Mouse (Mus musculus) pancreas, adult 10 weeks (tissue): ENCODE results near the gene Unc13d. TPM values are rescaled to one million over a fixed set of nuclear protein-coding genes. Genes with fewer than 3 reads are reported as not detected.

ENCODE experiments used
- polyA plus RNA-seq: library from polyadenylated mRNA; stranded (reverse); fragments of 350-450 nt; fragmentation: Illumina TruSeq; extraction: RNeasy Lipid Tissue Mini Kit (QIAGEN cat#74804); gene quantifications from one replicate; pipeline ENCODE4 v1.2.3, GENCODE M21; 2015; ENCODE audit warnings: low read depth, low replicate concordance; ENCODE audit not compliant: insufficient read depth

Gene Unc13d
- 2.5 TPM for polyA plus RNA-seq

DNA sequence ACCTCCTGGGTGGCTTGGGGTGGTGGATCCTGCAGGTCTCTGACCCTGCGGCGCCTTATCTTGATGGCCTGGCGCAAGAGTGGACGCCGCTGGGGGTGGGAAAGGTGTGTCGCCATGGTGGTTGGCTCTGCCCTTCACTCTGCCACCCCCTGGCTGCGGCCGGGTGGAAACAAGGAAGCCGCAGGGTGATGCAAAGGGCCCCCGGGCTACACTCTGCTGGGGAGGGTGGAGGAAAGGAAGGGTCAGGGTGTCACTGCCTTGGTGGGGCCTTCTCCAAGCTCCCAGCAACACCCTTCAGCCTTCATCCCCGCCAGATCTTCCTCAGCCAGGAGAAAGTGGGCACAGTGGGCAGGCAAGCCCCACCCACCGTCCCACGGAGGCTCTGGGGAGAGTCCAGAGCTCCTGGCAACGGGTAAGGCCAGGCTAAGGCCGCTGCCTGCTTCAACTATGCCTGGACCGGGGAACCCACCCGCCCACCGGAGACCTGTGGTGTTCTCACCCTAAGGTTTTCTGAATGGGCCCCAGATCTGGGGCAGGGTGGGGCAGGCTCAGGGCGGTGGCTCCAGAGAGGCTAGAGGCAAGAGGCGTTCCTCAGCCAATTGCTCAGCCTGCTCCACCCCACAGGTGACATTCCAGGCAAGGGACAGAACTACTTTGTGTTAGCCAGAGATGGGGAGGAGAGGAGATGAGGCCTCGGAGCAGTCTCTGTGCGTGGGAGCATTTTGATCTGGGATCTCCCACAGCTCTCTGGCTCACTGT is at the start of gene Unc13d:
Gene Unc13d (minus strand): TSS at position 516 of the 759 bp plus-strand sequence.

DNA sequence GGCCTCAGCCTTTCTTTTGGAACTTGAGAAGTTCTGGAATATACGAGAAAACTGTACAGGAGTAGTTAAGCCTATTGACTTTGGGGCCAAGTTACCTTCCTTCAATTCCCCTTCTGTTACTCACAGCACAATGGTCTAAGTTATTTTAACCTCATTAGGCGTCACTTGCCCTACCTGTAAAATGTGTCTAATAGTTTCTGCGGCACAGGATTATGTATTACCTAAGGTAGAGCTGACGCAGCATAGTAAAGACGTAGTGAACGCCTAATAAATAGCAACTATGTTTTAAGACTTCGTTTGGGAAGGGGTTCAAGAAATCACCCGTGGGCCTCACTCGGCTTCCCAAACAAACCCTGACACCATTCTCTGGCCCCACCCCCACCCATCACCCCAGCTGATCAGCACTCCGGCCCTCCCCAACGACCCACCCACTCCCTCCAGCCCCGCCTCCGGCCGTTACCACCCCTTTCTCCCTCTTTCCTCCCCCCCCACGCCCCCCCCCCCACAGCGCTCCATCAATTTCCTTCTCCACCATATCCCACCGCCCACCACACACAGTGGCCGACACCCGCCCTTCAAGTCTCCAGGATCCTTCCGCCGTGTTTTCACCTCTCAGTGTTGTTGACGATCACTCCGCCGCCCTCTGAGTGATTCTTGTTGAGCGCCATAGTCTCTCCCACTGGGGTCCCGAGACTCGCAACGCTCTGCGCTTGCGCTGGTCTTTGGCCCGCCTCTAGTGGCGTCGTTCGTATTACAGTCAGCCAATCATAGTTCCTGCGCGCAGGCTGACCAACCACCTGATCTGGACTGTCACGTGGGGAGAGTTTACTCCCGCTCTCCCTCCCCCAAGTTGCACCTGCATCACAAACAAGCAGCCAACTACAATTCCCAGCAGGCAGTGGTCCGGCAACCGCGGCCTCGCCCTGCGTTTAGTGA is 8.8 kb upstream of the Unc13d start, which contains the start of gene Wbp2:
Gene Wbp2 (minus strand): TSS at position 738 of the 936 bp plus-strand sequence.

GRCm38 (mm10) chr11:116030088-116030897 is 47.5 kb downstream of the Unc13d start, which contains the start of gene Unk:
Unk (plus strand) TSS chr11:116030322.

GRCm38 (mm10) chr11:116027756-116028155 is 50.0 kb downstream of the Unc13d start, which contains the start of gene H3f3b:
H3f3b (minus strand) TSS chr11:116027962.

GRCm38 (mm10) chr11:116012262-116012947 is 65.4 kb downstream of the Unc13d start, which contains the start of gene Galk1:
Galk1 (minus strand) TSS chr11:116012719.

Other genes starting within 250 kb of the Unc13d start
- 20.8 TPM for gene Myo15b, start 219.6 kb downstream of the Unc13d start, polyA plus RNA-seq
- 5.6 TPM for gene Smim5, start 178.0 kb downstream of the Unc13d start, polyA plus RNA-seq
- 4.9 TPM for gene Smim6, start 165.9 kb downstream of the Unc13d start, polyA plus RNA-seq
- gene Sap30bp, start 144.7 kb downstream of the Unc13d start, polyA plus RNA-seq, result 4.7 TPM
- gene Recql5, start 144.5 kb downstream of the Unc13d start, polyA plus RNA-seq, result 10.0 TPM
- gene Itgb4, start 103.3 kb downstream of the Unc13d start, polyA plus RNA-seq, result 8.1 TPM
- gene Galk1, start 65.2 kb downstream of the Unc13d start, polyA plus RNA-seq, result 11.8 TPM
- 85.3 TPM for gene H3f3b, start 50.0 kb downstream of the Unc13d start, polyA plus RNA-seq
- gene Unk, start 47.6 kb downstream of the Unc13d start, polyA plus RNA-seq, result 5.1 TPM
- gene Wbp2, start 9.0 kb upstream of the Unc13d start, polyA plus RNA-seq, result 26.2 TPM
- 14.4 TPM for gene Trim47, start 49.2 kb upstream of the Unc13d start, polyA plus RNA-seq
- gene Trim65, start 53.2 kb upstream of the Unc13d start, polyA plus RNA-seq, result 2.2 TPM
- 14.6 TPM for gene Mrpl38, start 60.9 kb upstream of the Unc13d start, polyA plus RNA-seq
- gene Fbf1, start 90.2 kb upstream of the Unc13d start, polyA plus RNA-seq, result 8.8 TPM
- gene Ten1, start 120.9 kb upstream of the Unc13d start, polyA plus RNA-seq, result 7.9 TPM
- 15.4 TPM for gene Acox1, start 121.1 kb upstream of the Unc13d start, polyA plus RNA-seq
- 1.1 TPM for gene Evpl, start 160.1 kb upstream of the Unc13d start, polyA plus RNA-seq
- 30.8 TPM for gene Srp68, start 196.3 kb upstream of the Unc13d start, polyA plus RNA-seq
- not detected for gene Galr2, start 203.0 kb upstream of the Unc13d start, polyA plus RNA-seq
- 9.2 TPM for gene Exoc7, start 229.3 kb upstream of the Unc13d start, polyA plus RNA-seq